Mouse (Mus musculus) small intestine, adult 2 months (tissue): ENCODE measurements around the gene Abhd16a.

Experiments
- CTCF ChIP-seq: fragments of 200-500 bp; IDR thresholded peaks from 2 replicates; pipeline ENCODE4 v1.5.1; 2012; ENCODE audit warnings: low read depth, mild to moderate bottlenecking, control low read depth, inconsistent platforms, low read length, moderate library complexity, mixed read lengths; ENCODE audit not compliant: insufficient replicate concordance, insufficient read length; ENCODE audit errors: extremely low read depth
- POLR2A ChIP-seq: fragments of 200-500 bp; IDR thresholded peaks from 2 replicates; pipeline ENCODE4 v1.6.1; 2012; ENCODE audit warnings: low read depth, mild to moderate bottlenecking, control low read depth, inconsistent platforms, low read length, moderate library complexity

DNA sequence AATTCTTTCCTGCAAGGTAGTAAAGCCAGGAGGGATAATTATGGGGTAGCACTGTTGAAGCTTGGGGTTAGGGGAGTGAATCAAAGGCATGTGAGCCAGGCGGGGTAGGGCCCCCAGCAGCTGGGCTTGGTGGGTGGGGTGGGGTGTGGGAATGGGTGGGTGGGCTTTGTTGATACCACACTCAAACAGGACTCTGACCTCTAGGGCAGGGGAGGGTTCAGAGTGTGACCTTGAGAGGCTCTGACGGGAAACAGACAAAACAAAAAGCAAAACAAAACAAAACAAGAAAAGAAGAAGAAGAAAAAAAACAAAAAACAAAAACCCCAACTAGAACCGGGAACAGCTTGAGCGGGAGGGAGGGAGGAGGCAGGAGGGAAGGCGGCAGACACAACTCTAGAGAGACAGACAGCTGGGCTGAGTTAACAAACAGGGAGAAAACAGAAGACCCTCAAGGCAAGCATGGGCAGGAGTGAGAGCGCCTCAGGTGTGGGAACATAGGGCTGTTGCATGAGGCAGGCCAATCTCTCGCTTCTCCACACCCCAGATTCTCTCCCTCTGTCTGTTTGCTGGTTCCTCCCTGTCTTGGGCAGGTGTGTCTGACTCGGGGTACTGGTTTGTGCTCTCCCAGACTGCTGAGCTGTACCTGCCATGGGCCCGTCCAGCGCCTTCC lies 12.4 kb upstream of the Abhd16a start, which contains the start of gene Ly6g6e:
- TF ChIP-seq CTCF (no peak), POLR2A (no peak)
